Mouse (Mus musculus) gastrocnemius, adult 2 months (tissue): ENCODE measurements around the gene Foxp1. TPM values are rescaled to one million over a fixed set of nuclear protein-coding genes. Genes with fewer than 3 reads are reported as not detected.

Experiments
- DNase-seq: peaks from one replicate; pipeline ENCODE4 v3.0.0; 2022
- H3K27ac ChIP-seq: fragments of 200-600 bp; 2 replicates; pipeline ENCODE4 v1.8.1; 2022; ENCODE audit warnings: mild to moderate bottlenecking
- H3K4me3 ChIP-seq: fragments of 200-600 bp; 2 replicates; pipeline ENCODE4 v1.8.1; 2022; ENCODE audit warnings: mild to moderate bottlenecking, moderate library complexity
- CTCF ChIP-seq: fragments of 200-600 bp; IDR thresholded peaks from 2 replicates; pipeline ENCODE4 v1.8.1; 2022; ENCODE audit warnings: antibody characterized with exemption, mild to moderate bottlenecking, moderate library complexity
- intact Hi-C: fragments of 180-260 bp; cut with DNase I; formaldehyde crosslinking; loops from one replicate; pipeline ENCODE4 v1.15.1; 2025
- total RNA-seq, 2 experiments: library from RNA; stranded (reverse); gene quantifications; 2 replicates each; pipeline ENCODE4 v1.2.3; 2021

Foxp1 gene
- total RNA-seq, 2 experiments from 2014 or later, result 17.4 to 20.9 TPM

DNA sequence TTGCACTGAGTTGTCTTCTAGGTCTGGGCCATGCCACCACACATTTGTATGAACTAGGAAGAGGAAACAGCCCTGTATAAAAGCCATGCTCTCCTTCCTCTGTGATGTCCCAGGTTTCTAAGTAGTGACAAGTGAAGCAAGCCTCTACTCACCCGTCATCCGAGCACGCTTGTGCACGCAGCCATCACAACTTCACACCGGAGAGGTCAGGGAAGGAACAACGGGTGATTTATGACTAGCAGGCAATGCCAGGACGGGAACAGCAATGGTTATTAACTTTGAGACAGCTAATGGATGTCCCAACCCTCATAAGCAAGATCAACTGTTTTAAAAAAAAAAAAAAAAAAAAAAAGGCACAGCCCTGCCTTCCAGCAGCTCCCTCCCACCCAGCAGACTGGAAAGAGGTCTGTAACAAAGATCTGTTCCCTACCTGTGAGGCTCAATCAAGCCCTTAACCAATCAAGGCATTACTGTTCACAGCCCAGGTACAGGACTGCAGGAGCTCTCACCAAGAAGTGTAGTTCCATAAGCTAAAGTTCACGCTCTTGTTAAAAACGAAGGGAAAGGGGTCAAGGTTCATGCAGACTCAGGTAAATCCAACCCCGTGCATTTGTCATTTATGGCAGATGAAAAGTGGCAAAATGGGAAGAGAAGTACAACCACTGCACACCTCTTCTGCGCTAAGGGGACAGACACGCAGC lies 53.2 kb downstream of the Foxp1 start:
- Histone ChIP-seq H3K27ac (no peak overlapping the region), H3K4me3 (no peak overlapping the region)
- intact Hi-C loops, result no loop called here
- DNase-seq, result no peak
- TF ChIP-seq CTCF, result no peak

DNA sequence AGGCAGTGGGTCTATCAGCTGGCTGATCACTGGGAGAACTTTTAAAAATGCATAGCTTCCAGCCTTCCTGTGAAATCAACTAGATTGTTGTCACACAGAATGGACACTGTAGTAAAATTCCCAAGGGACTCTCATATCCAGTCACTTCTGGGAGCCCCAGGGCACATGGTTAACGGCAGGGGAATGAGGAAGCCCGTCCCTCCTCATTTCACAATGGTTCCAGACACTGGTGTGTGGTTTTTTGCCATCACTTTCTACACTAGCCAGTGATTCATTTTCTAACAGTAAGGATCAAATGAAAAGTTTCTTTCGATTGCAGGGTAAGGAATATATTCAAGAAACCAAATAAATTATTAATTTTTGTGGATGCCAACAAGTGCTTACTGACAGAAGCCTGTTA lies 54.7 kb downstream of the Foxp1 start:
- TF ChIP-seq CTCF, result no peak
- H3K4me3 ChIP-seq, result no peak overlapping the region
- intact Hi-C loops, result no loop called here
- DNase-seq, result no peak
- no peak overlapping the region for H3K27ac ChIP-seq

DNA sequence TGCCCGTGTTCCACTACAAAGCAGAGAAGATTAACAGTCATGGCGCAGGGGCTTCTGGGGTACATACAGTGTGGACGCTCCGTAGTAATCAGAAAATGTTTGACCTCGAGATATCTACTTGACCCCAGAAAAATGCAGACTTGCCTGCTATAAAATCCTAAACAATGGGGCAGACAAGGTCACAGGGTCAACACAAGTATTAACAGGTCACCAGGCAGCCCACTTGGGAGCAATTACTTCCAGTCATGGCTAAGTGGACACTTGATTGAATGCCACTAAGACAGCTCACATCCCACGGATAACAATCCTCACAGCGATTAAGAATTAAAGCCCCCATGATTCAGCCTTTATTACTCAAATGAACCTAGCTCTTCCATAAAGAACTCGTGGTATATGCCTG lies 55.4 kb downstream of the Foxp1 start:
- TF ChIP-seq CTCF, result no peak
- Histone ChIP-seq H3K4me3 (no peak overlapping the region), H3K27ac (no peak overlapping the region)
- no peak for DNase-seq
- intact Hi-C loops, result no loop called here

DNA sequence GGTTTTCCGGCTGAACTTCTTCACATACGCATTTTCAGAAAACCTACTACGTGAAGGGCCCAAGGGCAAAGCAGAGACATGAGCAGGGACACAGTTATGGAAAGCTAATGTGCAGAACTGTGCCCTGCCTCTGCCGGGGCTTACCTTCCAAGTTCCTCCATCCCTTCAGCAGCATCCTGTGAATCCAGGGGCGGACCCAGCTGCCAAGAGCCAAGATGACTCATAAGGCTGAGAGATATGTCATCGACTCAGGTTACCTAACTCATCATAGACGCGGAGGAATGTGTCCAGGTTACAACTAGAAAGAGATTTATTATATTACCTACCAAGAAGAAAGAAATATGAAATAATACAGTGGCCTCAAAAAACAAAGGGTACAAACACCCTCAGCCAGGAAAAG lies 56.2 kb downstream of the Foxp1 start:
- Histone ChIP-seq H3K4me3 (no peak overlapping the region), H3K27ac (no peak overlapping the region)
- TF ChIP-seq CTCF, result no peak
- intact Hi-C loops, result no loop called here
- DNase-seq, result no peak

DNA sequence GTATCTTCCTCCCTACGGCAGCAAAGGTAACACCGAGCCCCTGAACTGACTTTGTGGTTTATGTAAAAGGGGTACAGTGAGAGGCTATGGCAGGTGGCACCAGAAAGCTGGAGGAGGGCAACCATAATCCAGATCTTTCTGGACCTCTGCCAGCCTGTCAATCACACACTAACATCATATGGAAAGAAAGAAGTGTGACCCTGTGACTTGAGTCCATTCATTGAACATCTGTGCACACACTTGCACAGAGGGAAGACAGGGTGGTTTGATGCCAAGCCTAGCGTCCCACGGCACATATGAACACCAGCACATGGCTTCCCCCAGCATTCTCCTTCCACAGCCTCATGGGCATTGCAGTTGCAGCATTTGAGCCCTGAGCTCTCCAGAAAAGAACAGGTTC lies 58.1 kb downstream of the Foxp1 start:
- H3K4me3 ChIP-seq, result no peak overlapping the region
- no peak for DNase-seq
- H3K27ac ChIP-seq, result no peak overlapping the region
- TF ChIP-seq CTCF, result no peak
- intact Hi-C loops, result no loop called here

DNA sequence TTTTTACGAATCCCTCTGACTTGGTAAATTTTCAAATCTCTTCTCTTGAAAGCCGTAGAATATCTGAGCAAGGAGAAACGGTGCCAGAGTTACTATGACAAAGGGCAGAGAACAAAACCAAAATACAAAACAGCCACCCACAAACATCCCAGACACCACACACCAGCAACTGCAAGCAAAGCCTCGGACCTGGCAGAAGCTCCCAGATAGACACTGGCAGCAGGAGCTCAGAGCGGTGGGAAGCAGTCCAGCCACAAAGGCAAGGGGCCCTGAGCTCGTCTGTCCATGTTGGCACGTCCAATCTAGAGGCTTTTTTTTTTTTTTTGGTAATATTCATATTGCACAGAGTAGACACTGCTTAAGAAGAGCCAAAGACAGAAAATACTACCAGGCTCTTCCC lies 58.6 kb downstream of the Foxp1 start:
- Histone ChIP-seq H3K27ac (no peak overlapping the region), H3K4me3 (no peak overlapping the region)
- no peak for TF ChIP-seq CTCF
- intact Hi-C loops, result no loop called here
- DNase-seq, result peak; percentile 58

DNA sequence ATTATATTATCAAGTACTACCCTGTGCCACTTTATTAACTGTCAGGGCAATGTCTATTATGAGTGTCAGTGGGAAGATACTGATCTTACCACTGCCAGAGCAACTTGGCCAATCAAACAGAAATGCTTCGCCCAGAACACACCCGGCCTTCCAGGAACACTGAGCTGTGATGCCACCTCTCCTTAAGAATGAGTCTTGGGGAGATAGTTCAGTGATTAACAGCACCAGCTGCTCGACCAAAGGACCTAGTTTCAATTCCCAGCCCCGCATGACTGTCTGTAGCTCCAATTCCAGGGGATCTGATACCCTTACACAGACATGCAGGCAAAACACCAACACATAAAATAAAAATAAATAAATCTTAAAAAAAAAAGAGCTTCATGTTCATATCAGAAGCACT lies 63.7 kb downstream of the Foxp1 start:
- no peak for TF ChIP-seq CTCF
- Histone ChIP-seq H3K27ac (peak overlapping the region; percentile 59), H3K4me3 (no peak overlapping the region)
- DNase-seq, result peak; percentile 59
- intact Hi-C loops, result loop anchor here (1.0 to 5.0 kb wide), 2 partner anchors 27 to 39 kb away; no protein-coding TSS in a partner anchor

DNA sequence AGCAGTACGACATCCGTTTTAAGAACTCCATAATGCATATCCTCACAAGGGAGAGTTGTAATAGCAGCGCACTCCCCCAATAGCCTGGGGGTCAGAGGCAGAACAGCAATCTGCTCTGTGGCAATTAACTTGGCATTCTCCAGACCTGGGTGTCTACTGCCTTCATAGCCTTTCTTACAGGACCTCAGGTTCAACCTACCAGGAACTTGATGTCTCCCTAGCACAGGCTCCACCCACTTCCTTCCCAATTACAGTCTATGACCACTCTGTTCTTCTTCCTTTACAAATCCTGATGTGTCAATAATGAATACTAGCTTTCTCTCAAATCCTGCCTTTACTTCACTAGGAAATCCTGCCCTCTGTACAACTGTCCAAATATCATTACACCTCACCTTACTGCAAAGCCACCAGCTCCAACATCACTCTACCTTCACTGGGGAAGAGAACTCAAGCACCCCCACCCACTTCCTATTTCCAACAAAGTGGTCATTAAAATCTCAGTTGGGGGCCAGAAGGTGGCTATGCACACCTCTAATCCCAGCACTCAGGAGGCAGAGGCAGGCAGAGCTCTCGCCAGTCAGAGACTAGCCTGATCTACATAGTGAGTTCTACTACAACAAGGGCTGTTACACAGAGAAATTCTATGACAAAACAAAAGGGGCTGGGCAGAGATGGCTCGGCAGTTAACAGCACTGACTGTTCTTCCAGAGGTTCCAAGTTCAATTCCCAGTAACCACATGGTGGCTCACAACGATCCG lies 68.6 kb downstream of the Foxp1 start:
- H3K4me3 ChIP-seq, result no peak overlapping the region
- intact Hi-C loops, result no loop called here
- no peak for DNase-seq
- no peak overlapping the region for H3K27ac ChIP-seq
- TF ChIP-seq CTCF, result no peak

DNA sequence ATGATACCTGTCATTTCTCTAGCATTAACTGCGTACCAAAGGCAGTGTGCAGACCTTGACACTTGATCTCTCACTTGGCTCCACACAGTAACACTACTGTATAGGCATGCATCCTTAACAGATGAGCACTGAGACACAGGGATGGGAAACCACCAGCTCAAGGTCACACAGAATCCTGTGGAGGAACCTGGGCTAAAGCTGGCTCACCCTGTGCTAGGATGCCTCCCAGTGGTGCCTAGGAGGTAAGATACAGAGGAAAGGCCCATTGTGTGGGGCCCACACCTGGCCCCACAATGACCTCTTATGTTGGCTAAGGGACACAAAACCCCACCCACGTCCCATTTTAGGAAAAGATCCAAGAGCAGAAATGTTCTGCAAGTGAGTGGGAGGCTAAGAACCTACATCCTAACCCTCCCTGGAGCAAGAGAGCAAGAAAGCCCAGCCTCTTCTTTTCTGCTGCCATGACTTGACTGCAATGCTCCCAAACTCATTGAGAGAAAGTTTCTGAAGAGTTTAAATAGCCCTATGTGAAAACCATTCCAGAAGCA lies 69.8 kb downstream of the Foxp1 start:
- intact Hi-C loops, result no loop called here
- Histone ChIP-seq H3K4me3 (no peak overlapping the region), H3K27ac (peak overlapping the region; percentile 5; the same call in 1 of the 2 replicates)
- no peak for DNase-seq
- TF ChIP-seq CTCF, result peak; percentile 58

DNA sequence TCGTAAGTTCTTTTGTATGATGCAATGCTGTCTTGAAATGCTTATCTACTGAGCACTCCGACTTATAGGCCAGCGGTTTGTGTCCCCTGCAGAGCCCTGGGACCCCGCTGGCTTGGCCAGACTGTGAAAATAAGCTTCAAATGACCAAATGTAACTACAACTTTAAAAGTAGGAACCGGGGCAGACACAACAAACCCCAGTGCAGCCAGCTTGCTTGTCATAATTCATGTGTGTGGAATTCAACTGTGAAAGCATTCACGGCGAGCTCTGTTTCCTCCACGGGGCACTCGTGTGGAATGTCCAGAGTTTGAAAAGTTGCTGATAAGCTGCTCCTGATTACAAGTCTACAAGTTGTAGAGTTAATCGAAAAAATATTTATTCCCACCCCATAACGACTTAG lies 71.0 kb downstream of the Foxp1 start:
- intact Hi-C loops, result no loop called here
- peak overlapping the region; percentile 53 for H3K27ac ChIP-seq
- no peak overlapping the region for H3K4me3 ChIP-seq
- TF ChIP-seq CTCF, result no peak
- DNase-seq, result no peak

DNA sequence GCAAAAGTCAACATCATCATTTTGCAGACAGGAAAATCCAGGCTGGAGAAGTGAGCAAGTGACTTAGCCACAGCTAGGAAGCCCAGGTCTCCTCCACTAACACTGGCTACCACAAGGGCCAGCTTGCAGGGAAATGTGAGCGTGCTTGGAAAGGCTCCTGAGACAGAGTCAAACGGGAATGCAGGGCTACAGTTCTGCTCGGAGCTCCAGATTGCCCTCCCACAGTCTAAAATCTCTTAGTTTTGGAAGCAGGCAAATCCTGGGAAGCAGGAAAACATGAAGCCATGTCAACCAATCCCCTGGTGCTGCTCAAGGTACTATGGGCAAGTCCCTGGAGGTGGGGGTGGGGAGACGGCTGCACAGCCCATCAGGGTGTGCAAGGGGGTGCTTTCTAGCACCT lies 75.1 kb downstream of the Foxp1 start:
- intact Hi-C loops, result loop anchor here (10.0 kb wide), 1 partner anchor 183 kb away; no protein-coding TSS in a partner anchor
- H3K27ac ChIP-seq, result no peak overlapping the region
- no peak for TF ChIP-seq CTCF
- no peak overlapping the region for H3K4me3 ChIP-seq
- no peak for DNase-seq

DNA sequence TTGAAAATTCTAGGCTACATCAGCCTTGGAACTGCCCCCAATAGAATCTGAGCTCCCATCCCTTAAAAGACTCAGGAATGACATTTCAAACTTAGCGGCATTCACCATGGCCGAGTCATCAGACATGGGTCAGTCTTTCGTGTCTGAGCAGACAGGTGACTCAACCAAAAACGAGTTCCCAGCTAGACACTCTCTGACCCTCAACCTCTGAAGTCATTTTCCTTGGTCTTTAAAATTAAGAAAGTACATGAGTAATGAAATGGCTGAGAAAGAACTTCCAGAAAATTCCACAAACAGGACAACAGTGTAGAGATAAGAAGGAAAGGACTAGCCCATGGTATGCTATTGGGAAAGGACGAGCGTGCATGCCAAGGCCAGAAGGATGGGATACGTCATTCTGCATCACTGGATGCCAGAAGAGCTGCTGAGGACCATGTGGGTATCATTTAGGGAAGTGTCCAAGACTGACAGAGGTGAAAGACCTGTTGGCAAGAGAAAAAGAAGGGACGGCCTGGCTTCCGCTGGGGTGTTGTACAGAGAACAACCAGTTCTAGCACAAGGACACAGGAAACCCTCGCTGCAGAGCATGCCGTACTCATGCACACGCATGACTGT lies 75.6 kb downstream of the Foxp1 start:
- intact Hi-C loops, result loop anchor here (10.0 kb wide), 1 partner anchor 182 kb away; no protein-coding TSS in a partner anchor
- no peak for TF ChIP-seq CTCF
- no peak for DNase-seq
- Histone ChIP-seq H3K27ac (no peak overlapping the region), H3K4me3 (no peak overlapping the region)

DNA sequence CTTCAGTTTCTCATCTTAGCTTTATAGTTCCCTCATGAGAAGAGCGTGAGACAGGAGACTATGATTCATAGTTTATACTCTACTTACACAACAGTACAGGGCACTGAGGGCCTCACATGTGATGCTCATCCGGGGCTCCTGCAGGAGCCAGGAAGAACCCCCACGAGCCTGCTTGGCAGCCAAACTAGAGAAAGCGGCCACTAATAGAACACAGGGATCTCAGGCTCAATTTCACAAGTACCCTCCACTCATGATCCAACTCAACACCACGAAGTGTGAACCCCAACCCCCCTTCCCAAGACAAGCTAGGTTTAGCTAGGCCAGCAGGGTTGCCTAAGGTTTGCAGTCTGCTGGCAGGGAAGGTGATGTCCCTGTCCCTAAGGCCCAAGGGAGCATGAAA lies 79.1 kb downstream of the Foxp1 start:
- H3K27ac ChIP-seq, result peak overlapping the region; percentile 66
- H3K4me3 ChIP-seq, result no peak overlapping the region
- no peak for TF ChIP-seq CTCF
- peak; percentile 76 for DNase-seq
- intact Hi-C loops, result loop anchor here (5.0 to 10.0 kb wide), 2 partner anchors 79 to 179 kb away; partner anchors contain the start of gene Foxp1
